Mouse (Mus musculus) cortical plate, adult 2 months (tissue): Measurements from ENCODE around the gene Zmynd19. TPM values are rescaled to one million over a fixed set of nuclear protein-coding genes. Genes with fewer than 3 reads are reported as not detected.

Source experiments
- H3K27ac ChIP-seq: fragments of 200-500 bp; 2 replicates; pipeline ENCODE4 v1.5.1; 2012; ENCODE audit warnings: low read length, control low read depth, inconsistent platforms; ENCODE audit not compliant: insufficient read depth
- H3K4me1 ChIP-seq: fragments of 200-500 bp; 2 replicates; pipeline ENCODE4 v1.6.1; 2011; ENCODE audit warnings: low read length; ENCODE audit not compliant: control insufficient read depth, insufficient read depth
- H3K4me3 ChIP-seq: fragments of 200-500 bp; 2 replicates; pipeline ENCODE4 v1.5.1; 2011; ENCODE audit warnings: mild to moderate bottlenecking, low read length, control low read depth; ENCODE audit not compliant: insufficient read depth
- CTCF ChIP-seq: fragments of 200-500 bp; IDR thresholded peaks from 2 replicates; pipeline ENCODE4 v1.5.1; 2011; ENCODE audit warnings: mild to moderate bottlenecking, control low read depth, low read length; ENCODE audit not compliant: insufficient read depth; ENCODE audit errors: extremely low read depth
- POLR2A ChIP-seq: fragments of 200-500 bp; IDR thresholded peaks from 2 replicates; pipeline ENCODE4 v1.6.1; 2011; ENCODE audit warnings: mild to moderate bottlenecking, low read length, control low read depth; ENCODE audit not compliant: insufficient read depth; ENCODE audit errors: extremely low read depth
- polyA plus RNA-seq: library from polyadenylated mRNA; depleted of rRNA; stranded (reverse); fragments of >200 nt; gene quantifications from 2 replicates; pipeline ENCODE4 v1.2.3, GENCODE M21; 2012; rRNA removed

Zmynd19 gene
- polyA plus RNA-seq, 1 experiment = 21.6 TPM

GRCm38 (mm10) chr2:25008250-25008649 lies 58.7 kb downstream of the Zmynd19 start:
- TF ChIP-seq POLR2A = no peak
- no peak for TF ChIP-seq CTCF
- no peaks in the 10 kb centered on the region for H3K4me1 ChIP-seq
- no peak overlapping the region for H3K27ac ChIP-seq
- H3K4me3 ChIP-seq = no peak overlapping the region

Other genes with a start within 250 kb of the Zmynd19 start
- 60.0 and 66.4 TPM in 2 replicates for gene Cacna1b, start 186.6 kb upstream of the Zmynd19 start, polyA plus RNA-seq
- 52.6 and 57.5 TPM in 2 replicates for gene Ehmt1, start 30.2 kb upstream of the Zmynd19 start, polyA plus RNA-seq
- 40.4 and 47.4 TPM in 2 replicates for gene Arrdc1, start 14.5 kb upstream of the Zmynd19 start, polyA plus RNA-seq
- gene Dph7, start 12.6 kb downstream of the Zmynd19 start, polyA plus RNA-seq = 34.6 and 37.3 TPM in 2 replicates
- 137 TPM in 2 replicates for gene Mrpl41, start 25.3 kb downstream of the Zmynd19 start, polyA plus RNA-seq
- gene Pnpla7, start 26.2 kb downstream of the Zmynd19 start, polyA plus RNA-seq = 20.1 and 22.5 TPM in 2 replicates
- 724 and 838 TPM in 2 replicates for gene Nsmf, start 104.6 kb downstream of the Zmynd19 start, polyA plus RNA-seq
- gene Entpd8, start 130.5 kb downstream of the Zmynd19 start, polyA plus RNA-seq = not detected in 2 replicates
- gene Noxa1, start 145.4 kb downstream of the Zmynd19 start, polyA plus RNA-seq = not detected in 2 replicates
- 22.1 and 24.2 TPM in 2 replicates for gene Nrarp, start 231.0 kb downstream of the Zmynd19 start, polyA plus RNA-seq
- gene Tor4a, start 247.1 kb downstream of the Zmynd19 start, polyA plus RNA-seq = 2.5 TPM in 2 replicates